Mouse (Mus musculus): Measurements from ENCODE around the gene Rfx7.

DNA sequence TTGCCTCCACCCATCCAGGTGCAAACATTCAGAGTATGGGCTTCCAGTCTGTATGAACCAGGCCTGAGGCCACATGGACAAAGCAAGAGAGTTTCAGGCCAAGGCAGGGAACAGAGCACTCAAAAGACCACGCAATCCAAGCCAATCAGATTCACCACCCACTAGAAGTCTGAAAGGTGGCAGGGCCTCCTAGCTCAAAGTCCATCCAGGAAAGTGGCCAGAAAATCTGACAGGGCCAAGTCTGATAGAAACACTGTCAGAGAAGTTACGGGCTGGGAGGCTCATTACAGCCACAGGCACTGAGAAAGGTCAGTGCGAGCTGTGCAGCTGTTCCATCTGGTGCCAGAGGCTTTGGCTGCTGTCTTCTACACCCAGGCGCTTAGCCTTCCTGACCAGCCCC is 1.2 kb upstream of the Rfx7 start:
- TF ChIP-seq POLR2A (IDR thresholded peaks at IDR 0.05; ENCODE audit: borderline replicate concordance, insufficient read depth, low read length) = no peak
- TF ChIP-seq CTCF (IDR thresholded peaks at IDR 0.05; ENCODE audit: borderline replicate concordance, insufficient read depth, low read depth, low read length) = no peak
